Mouse (Mus musculus): ENCODE measurements around the gene Det1.

Det1 gene

DNA sequence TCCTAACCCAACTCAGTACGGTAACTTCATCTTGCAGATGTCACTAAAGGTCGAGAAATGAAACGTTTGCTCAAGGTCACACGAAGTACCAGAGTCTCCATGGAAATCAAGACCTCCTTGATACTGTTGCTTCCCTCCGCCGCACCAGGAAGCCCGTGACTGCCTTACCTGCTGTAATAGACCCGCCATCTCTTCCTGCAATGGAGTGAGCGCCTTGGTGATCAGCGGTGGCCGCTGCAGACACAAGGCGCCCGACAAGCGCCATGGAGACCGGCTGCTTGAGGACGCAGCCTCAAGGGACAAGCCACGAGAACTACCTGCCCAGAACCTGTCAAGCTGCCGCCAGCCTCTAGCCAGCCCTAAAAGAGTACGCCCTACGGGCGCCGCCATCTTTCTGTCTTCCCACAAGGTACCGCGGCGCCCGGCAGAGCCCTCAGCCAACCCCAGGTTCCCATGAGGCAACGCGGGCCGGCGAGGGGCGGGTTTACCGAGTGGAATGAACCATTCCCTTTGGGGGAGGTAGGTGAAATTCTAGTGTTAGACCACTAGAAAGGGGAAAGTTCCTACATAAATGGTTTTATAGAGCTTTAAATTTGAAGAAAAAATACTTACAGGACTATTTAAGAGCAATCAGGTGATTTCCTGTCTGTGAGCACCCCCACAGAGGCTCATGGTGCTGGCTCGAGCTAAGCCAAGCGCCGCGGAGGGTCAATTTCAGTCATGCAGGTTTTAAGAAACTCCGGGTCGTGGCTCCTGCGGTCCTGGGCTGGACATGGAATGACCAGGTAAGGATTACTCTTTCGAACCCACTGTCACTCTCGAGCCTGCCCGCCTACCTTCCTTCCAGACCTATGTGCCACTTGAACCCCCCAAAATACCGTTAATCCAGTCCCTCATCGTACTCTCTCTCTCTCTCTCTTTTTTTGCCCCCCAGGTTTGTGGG is 64.2 kb downstream of the Det1 start, which contains the start of the genes Mrps11 and Mrpl46:
Gene Mrps11 (plus strand): TSS at position 481 of the 943 bp plus-strand sequence.
Gene Mrpl46 (minus strand): TSS at position 893 of the 943 bp plus-strand sequence.
- peak; percentile 75 to 86 for DNase-seq (ENCODE audit: low spot score in 2 of 2)

DNA sequence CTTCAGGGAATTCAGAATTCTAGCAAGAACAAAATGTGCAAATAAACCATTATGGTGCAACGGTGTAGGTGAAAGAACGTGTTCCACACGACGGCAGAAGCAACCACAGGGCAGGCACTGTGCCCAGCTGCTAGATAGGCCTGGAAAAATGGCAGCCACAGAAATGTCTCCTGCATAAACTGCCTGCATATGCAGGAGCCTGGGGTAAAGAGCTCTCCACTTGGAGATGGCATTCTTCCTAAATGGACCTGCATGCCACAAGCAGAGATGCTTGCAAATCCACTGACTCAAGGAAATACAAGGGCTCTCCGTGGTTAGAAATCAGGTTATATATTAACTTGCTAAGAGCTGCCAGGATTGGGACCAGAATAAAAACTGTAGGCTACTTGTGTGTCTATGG is 68.3 kb downstream of the Det1 start:
- DNase-seq (ENCODE audit: low spot score in 2 of 2) = no peak
